Mouse (Mus musculus) NIH3T3 (cell line): ENCODE data around the gene Fth1.
A peak's percentile ranks its signal among the peaks of the same experiment; 100 is the strongest.

ENCODE experiments used
- DNase-seq: peaks from one replicate; pipeline ENCODE4 v3.0.0-alpha.2; 2012; ENCODE audit warnings: low read depth

The Fth1 gene

DNA sequence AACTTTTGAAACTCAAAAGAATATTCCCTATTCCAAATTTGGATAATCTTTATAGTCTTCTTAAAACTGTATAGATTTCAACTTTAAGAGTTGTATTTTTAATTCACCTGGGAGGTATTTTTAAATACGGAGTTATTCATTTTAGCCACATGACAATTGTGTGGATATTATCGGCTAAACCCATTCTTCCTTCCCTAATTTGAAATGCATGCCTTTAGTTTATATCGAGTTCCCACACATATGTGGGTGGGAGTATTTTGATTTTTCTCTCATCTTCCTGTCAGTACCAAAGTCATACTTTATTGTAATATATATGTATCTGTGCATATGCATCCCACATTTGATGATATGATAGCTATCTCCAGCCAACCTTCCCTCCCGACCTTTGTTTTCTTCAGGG, at the start of gene Fth1:
Gene Fth1 (plus strand): TSS at position 341 of the 400 bp plus-strand sequence.
- no peak for DNase-seq

DNA sequence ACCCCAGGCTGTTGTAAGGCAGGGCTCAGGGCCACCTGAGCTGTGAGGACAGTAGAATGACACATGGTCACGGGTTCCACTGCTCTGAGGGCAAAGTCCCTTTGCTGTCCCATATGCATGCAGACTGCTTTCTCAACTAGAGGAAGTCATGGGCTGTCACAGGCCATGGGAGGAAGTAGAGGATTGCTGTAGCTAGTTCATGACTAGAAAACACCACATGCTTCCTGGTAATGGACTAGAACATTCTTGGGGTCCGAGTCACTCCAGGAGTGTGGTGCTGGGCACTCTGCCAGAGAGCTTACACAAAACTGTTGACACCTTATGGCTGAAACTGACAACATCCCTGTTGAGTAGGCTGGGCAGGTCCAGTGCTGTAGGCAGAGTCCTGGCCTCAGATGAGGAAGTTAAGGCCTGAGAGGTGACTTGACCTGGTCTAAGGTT, 49.2 kb upstream of the Fth1 start:
- peak; percentile 75 for DNase-seq

- no peak for DNase-seq
These were observed 46.5 kb upstream of the Fth1 start for GRCm38 (mm10) chr19:9933908-9934307.

DNA sequence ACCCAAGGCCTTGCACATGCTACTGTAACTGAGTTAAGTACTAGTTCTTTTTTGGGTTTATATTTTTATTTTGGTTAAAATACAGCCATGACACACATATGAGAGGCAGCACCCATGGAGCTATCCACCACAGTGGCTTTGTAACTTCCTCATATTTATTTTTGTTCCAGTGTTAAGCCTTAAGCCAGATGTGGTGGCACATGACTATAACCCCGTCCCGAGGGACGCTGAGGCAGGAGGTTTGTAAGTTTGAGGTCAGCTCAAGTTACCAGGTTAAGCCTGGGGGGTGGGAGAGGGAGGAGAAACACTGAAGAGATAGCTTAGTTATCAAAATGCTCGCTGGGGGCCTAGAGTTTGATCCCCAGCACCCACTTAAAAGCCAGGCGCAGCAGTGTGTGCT, 43.8 kb upstream of the Fth1 start:
- peak; percentile 50 for DNase-seq

GRCm38 (mm10) chr19:9937428-9937827, 43.0 kb upstream of the Fth1 start:
- no peak for DNase-seq

GRCm38 (mm10) chr19:9938156-9938823, 42.1 kb upstream of the Fth1 start:
- no peak for DNase-seq

DNA sequence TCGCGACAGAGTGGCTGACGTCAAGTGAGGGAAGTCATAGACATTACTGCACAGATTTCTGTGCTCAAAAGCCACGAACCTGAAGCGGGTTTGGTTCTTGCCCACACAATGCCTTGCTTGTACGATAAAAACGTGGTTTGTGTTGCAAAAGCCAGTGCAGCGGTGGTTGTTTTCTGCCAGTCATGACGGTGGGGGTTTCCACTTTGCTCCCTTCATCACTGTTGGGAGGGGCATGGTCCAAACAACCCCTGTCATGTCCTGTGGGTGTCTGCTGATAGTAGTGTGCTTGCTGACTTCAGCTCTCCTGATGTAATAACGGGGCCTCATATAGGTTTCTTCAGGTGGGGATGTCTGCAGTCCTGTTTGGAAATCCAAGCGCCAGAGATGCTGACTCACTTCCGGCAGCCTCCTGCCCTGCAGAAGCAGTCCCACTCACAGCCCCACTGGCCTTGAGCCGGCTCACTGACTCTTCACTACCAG, 41.5 kb upstream of the Fth1 start:
- DNase-seq, result peak; percentile 71

GRCm38 (mm10) chr19:9939841-9940240, 40.6 kb upstream of the Fth1 start:
- no peak for DNase-seq

GRCm38 (mm10) chr19:9940903-9941302, 39.5 kb upstream of the Fth1 start:
- DNase-seq, result no peak

- DNase-seq, result no peak
These were observed 38.6 kb upstream of the Fth1 start for GRCm38 (mm10) chr19:9941809-9942208.

DNA sequence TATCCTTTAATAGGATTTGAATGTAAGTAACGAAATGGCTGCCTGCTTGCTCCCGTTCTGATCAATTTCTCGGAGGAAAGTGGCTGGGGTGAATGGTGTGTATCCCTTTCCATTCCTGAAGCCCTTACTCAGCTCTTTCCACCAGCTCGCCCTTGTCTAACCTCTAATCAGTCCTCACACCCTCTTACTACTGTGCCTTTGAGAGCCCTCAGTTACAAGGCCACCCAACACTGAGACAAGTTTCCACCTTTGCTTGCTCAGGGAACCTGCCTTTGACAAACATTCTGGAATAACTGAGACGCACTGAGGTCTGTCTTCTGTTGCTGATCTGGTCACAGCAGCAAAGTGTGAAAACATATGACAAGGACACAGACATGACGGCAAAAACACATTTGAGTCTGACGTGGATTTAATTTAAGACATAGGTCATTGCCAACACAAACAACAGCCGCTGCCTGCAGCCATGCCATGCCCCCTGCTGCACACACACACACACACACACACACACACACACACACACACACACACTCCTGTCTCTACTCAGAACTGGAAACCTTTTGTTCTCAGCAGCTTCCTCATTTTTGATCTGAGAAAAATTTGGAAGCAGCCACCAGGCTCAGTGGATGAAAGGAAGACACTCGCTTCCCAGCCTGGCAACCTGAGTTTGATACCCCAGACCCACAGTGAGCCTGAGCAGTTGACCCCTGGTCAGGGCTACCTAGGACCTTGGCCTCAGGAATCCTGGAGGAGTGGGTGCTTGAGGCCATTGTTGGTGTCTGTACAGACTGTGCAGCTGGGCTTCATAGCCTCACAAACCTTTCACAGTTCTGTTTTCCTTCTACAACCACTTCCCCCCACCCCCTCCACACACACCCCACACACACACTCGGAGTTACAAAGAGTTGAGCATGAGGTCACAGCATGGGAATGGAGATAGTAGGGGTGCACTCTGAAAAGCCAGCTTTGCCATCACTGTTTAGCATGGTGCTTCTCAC, 37.6 kb upstream of the Fth1 start:
- DNase-seq, result no peak

DNA sequence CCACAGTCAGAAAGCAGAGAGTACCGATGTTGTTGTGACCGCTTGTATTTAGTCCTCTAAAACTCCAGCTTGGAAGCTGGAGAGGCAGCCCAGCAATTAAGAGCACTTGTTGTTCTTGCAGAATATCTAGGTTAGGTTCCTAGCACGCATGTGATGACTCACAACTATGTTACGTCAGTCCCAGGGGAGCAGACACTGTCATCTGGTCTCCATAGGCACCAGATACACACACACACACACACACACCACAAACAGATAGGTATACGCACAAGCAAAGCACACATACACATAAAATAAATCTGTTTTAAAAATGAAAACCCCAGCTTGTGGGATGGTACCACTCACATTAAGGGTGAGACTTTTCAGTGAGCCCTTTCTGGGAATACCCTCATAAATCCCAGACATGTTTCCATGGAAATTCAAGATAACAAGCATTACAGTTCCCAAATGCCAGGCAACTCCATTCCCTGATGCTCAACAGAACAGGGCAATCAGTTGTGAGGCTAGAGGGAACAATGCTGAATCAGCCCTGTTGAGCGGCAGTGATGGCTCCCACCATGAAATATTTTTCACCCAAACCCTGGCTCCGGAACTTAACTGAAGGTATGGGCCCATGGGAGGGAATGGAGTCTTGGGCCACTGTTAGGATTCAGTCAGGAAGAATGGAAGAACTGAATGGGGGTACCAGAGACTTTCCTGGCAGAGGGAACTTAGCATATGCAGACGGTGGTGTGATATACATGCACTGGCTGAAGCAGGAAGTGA, 34.4 kb upstream of the Fth1 start:
- peak; percentile 82 for DNase-seq

DNA sequence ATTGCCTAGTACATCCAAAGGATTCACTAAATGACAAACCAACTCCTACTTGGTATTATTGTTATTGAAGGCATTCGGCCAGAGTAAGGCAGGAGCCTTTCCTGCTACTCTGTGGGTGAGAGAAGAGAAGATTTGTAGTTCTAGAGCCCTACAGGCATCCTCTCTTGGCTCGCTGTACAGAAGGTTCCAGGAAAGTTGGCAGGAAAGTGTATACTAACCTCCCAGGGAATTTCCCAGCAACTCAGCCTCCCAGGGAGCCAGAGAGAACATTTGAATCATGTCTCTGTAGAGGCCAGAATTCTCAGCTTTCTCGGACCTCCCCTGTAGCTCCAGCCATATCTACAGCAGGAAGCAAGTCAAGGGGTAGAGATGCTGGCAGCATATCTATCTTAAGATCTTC, 33.4 kb upstream of the Fth1 start:
- peak; percentile 94 for DNase-seq

DNA sequence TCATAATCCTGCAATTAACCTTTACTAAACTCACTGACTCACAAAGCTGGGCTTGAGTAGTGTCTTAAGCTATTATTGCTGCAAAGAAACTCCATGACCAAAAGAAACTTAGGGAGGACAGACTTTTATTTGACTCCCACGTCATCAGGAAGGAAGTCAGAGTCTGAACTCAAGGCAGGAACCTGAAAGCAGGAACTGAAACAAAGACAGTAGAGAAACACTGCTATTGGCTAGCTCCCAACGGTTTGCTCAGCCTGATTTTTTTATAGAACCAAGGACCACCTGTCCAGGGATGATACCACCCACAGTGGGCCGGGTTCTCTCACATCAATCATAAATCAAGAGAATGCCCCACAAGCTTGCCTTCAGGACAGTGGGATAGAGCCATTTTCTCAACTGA, 28.0 kb upstream of the Fth1 start:
- no peak for DNase-seq

GRCm38 (mm10) chr19:9952912-9953311, 27.5 kb upstream of the Fth1 start:
- DNase-seq, result no peak

DNA sequence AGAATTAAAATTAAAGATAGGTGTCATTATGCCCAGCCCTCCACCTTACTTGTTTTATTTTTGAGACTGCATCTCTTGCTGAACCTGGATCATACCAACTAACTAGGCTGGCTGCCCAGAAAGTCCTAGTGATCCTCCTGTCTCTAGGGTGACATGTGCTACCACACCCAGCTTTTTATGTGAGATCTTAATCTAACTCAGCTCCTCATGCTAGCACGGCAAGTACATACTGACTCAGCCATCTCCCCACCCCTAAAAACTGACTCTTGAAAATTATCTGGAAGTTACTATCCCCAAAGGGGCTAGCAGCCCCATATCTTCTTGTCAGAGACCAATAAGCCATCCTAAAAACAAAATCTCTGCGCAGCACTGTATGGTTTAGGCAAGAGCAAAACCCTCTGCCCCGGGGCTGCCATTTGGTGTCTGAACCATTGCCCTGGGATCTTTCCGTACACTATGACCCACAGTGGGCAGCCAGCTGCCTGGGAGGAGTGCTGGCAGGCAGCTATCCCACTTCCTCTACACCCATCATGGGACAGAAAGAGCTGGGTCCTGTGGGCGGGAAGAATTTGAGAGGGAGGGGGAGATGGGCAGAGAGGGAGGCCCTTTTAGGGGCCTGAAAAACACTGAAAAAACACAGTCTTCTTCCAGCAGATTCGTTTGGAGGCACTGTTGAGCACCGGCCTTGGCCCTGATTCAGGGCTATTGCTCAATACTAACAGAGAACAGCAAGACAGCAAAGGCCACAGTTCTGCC, 26.2 kb upstream of the Fth1 start:
- peak; percentile 100 for DNase-seq

DNA sequence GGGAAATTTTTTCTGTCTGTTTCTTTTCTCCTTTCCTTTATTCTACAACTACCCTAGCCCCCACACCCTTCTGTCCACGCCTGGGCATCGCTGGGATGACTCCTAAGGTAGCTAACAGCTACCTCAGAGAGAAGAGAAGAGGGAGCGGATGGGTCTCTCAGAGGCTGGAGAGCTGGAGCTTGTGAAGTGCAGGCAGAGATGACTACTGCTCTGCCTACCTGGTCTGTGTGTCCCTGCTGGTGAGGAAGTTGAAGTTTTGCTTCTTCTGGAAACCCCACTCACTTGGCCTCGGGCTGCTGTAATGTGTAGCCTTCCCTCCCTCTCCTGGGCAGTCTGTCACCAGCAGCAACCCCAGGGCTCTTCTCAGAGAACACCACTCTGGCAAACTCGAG, 25.6 kb upstream of the Fth1 start:
- peak; percentile 77 for DNase-seq

DNA sequence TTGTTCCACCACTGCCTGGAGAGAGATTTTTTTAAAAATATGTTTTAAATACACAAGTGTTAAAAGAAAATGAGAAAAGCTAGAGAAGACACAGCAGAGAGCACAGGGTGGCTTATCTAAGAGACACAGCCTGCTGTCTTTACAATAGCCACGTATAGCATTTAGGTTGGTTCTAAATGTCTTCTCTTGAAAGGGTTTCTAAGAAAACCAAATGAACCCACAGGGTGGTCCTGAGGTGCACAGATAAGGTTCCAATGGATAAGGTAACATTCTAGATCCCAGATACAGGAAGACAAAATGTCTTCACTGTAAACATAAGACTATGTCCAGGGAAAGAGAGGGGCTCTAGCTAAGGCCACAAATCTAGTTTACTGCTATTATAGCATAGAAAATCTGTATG, 25.0 kb upstream of the Fth1 start:
- no peak for DNase-seq

- no peak for DNase-seq
These were observed 23.6 kb upstream of the Fth1 start for GRCm38 (mm10) chr19:9956624-9957388.

GRCm38 (mm10) chr19:9957965-9958364, 22.4 kb upstream of the Fth1 start:
- peak; percentile 51 for DNase-seq

GRCm38 (mm10) chr19:9960769-9961168, 19.6 kb upstream of the Fth1 start:
- DNase-seq, result no peak
